Mouse (Mus musculus): ENCODE data around the gene Prim1. TPM values are rescaled to one million over a fixed set of nuclear protein-coding genes. Genes with fewer than 3 reads are reported as not detected.
A peak's percentile ranks its signal among the peaks of the same experiment; 100 is the strongest.

Prim1 gene
- 102 and 104 TPM in 2 replicates for polyA plus RNA-seq (2016; fragmentation: Nextera tagmentation; extraction: Ambion mirVana)

DNA sequence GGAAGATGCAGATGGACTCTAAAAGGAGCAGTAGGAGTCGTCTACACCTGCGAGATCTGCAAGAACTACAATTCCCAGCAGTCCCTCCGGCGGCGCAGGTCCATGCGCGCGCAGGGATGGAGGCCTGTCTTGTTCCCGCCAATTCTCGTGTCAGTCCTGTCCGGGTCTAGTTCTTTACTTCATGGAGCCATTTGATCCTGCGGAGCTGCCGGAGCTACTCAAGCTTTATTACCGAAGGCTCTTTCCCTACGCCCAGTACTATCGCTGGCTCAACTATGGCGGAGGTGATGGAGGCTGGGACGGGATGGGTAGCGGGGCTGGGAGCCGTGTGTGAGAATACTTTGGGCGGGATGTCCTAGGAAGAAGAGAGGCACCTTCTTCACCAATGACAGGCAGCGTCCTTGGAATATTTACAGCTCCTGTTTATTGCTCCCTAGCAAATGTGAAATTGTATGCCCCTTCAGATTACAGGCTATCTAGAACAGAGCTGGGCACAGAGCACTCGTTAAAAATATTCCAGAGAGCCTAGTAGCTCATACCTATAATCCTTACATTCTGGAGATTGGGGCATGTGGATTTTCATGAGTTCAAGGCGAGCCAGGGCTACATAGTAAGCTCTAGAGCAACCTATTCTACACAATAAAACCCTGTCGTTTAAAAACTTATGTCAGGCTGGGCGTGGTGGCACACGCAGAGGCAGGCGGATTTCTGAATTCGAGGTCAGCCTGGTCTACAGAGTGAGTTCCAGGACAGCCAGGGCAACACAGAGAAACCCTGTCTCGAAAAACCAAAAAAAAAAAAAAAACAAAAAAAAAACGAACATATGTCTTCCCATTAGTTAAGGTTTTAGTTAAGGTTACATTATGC lies at the start of gene Prim1:
Prim1 (plus strand) TSS at position 101 of the 867 bp plus-strand sequence.
- peak within 1 kb of the TSS; percentile 63 for H3K4me2 ChIP-seq
- peak within 1 kb of the TSS; percentile 62 for H3K4me3 ChIP-seq (replicated peaks)
- peak; percentile 90 for ATAC-seq (ENCODE audit: insufficient number of reproducible peaks, insufficient read depth, low FRiP score, low TSS enrichment, low read depth)
- WGBS, result 6% methylated on average over 31 of the region's 31 CpGs
- no peaks in the 10 kb centered on the region for H3K27me3 ChIP-seq
- H3K9me3 ChIP-seq, result no peaks in the 10 kb centered on the region
- peaks cover 22% of the 10 kb centered on the region for H3K36me3 ChIP-seq
- H3K4me1 ChIP-seq (replicated peaks), result no peaks in the 10 kb centered on the region
- H3K27ac ChIP-seq, result peak within 1 kb of the TSS; percentile 93
- H3K9ac ChIP-seq (replicated peaks), result peak within 1 kb of the TSS; percentile 79

DNA sequence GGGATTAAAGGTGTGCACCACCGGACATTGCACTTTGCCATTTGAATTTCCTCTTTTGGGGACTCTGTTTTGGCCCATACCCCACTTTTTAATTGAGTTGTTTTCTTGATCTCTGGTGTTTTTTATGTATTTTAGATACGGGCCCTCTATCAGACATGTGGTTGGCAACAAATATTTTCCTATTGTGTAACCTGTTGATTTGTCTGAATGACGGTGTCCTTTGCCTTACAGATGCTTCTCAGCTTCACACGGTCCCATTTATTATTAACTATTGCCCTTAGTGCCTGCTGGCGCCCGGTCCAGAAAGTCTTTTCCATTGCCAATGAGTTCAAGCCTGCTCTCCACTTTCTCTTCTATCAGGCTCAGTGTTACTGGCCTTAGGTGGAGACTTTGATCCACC lies 48.5 kb upstream of the Prim1 start:
- Histone ChIP-seq H3K27me3 (no peaks in the 10 kb centered on the region), H3K36me3 (no peaks in the 10 kb centered on the region), H3K4me3 (replicated peaks) (no peak overlapping the region), H3K9ac (replicated peaks) (no peak overlapping the region), H3K9me3 (no peaks in the 10 kb centered on the region), H3K4me1 (replicated peaks) (0 out of 2 replicates have a peak, but pooled peaks cover 8% of the 10 kb centered on the region), H3K27ac (no peak overlapping the region), H3K4me2 (no peak overlapping the region)
- no peak for ATAC-seq (ENCODE audit: insufficient number of reproducible peaks, insufficient read depth, low FRiP score, low TSS enrichment, low read depth)
- WGBS, result 89% methylated on average over 6 of the region's 6 CpGs

- H3K9ac ChIP-seq (replicated peaks), result no peak overlapping the region
- H3K9me3 ChIP-seq, result no peaks in the 10 kb centered on the region
- H3K4me2 ChIP-seq, result no peak overlapping the region
- no peaks in the 10 kb centered on the region for H3K27me3 ChIP-seq
- no peak for ATAC-seq (ENCODE audit: insufficient number of reproducible peaks, insufficient read depth, low FRiP score, low TSS enrichment, low read depth)
- H3K27ac ChIP-seq, result 0 out of 2 replicates have a peak overlapping the region, but pooled peaks have one; percentile 41
- 0 out of 2 replicates have a peak, but pooled peaks cover 8% of the 10 kb centered on the region for H3K4me1 ChIP-seq (replicated peaks)
- H3K4me3 ChIP-seq (replicated peaks), result no peak overlapping the region
- H3K36me3 ChIP-seq, result no peaks in the 10 kb centered on the region
- 70% methylated on average over 4 of the region's 4 CpGs for WGBS
Observed at GRCm38 (mm10) chr10:127969820-127970219, 45.1 kb upstream of the Prim1 start.

GRCm38 (mm10) chr10:127970359-127970831 lies 44.6 kb upstream of the Prim1 start:
- Histone ChIP-seq H3K9ac (replicated peaks) (no peak overlapping the region), H3K36me3 (no peaks in the 10 kb centered on the region), H3K27ac (0 out of 2 replicates have a peak overlapping the region, but pooled peaks have one; percentile 41), H3K27me3 (no peaks in the 10 kb centered on the region), H3K4me1 (replicated peaks) (0 out of 2 replicates have a peak, but pooled peaks cover 8% of the 10 kb centered on the region), H3K4me2 (no peak overlapping the region), H3K4me3 (replicated peaks) (no peak overlapping the region), H3K9me3 (no peaks in the 10 kb centered on the region)
- no peak for ATAC-seq (ENCODE audit: insufficient number of reproducible peaks, insufficient read depth, low FRiP score, low TSS enrichment, low read depth)
- 56% methylated on average over 3 of the region's 3 CpGs for WGBS

GRCm38 (mm10) chr10:127971135-127971534 lies 43.8 kb upstream of the Prim1 start:
- 72% methylated on average over 3 of the region's 3 CpGs for WGBS
- H3K9me3 ChIP-seq, result no peaks in the 10 kb centered on the region
- H3K4me3 ChIP-seq (replicated peaks), result no peak overlapping the region
- ATAC-seq (ENCODE audit: insufficient number of reproducible peaks, insufficient read depth, low FRiP score, low TSS enrichment, low read depth), result no peak
- no peaks in the 10 kb centered on the region for H3K36me3 ChIP-seq
- H3K4me2 ChIP-seq, result no peak overlapping the region
- H3K27ac ChIP-seq, result no peak overlapping the region
- H3K9ac ChIP-seq (replicated peaks), result no peak overlapping the region
- H3K27me3 ChIP-seq, result no peaks in the 10 kb centered on the region
- 0 out of 2 replicates have a peak, but pooled peaks cover 8% of the 10 kb centered on the region for H3K4me1 ChIP-seq (replicated peaks)

DNA sequence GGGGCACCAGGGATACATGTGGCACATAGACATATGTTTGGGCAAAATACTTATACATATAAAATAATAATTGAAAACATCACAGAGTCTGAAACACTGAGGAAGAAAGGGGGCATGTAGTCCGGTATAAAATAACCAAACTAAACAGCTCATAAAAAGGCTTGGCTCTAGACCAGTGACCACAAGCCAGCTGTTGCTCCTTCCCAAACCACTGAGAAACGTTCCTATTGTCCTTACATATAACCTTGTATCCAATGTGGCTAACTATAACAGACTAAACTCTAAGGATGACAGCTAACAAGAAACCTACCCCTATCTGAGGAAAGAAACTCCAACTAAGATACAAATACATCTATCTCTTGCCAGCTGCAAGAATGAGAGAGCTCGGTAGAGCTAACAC lies 40.9 kb upstream of the Prim1 start:
- no peak overlapping the region for H3K27ac ChIP-seq
- H3K9me3 ChIP-seq, result no peaks in the 10 kb centered on the region
- H3K36me3 ChIP-seq, result no peaks in the 10 kb centered on the region
- 0 out of 2 replicates have a peak, but pooled peaks cover 8% of the 10 kb centered on the region for H3K4me1 ChIP-seq (replicated peaks)
- no peak for ATAC-seq (ENCODE audit: insufficient number of reproducible peaks, insufficient read depth, low FRiP score, low TSS enrichment, low read depth)
- 68% methylated on average over 3 of the region's 3 CpGs for WGBS
- H3K27me3 ChIP-seq, result no peaks in the 10 kb centered on the region
- no peak overlapping the region for H3K4me2 ChIP-seq
- no peak overlapping the region for H3K9ac ChIP-seq (replicated peaks)
- no peak overlapping the region for H3K4me3 ChIP-seq (replicated peaks)

GRCm38 (mm10) chr10:127975503-127975902 lies 39.5 kb upstream of the Prim1 start:
- no peak overlapping the region for H3K27ac ChIP-seq
- ATAC-seq (ENCODE audit: insufficient number of reproducible peaks, insufficient read depth, low FRiP score, low TSS enrichment, low read depth), result no peak
- H3K4me1 ChIP-seq (replicated peaks), result 0 out of 2 replicates have a peak, but pooled peaks cover 2% of the 10 kb centered on the region

GRCm38 (mm10) chr10:127984650-127985049 lies 30.3 kb upstream of the Prim1 start:
- ATAC-seq (ENCODE audit: insufficient number of reproducible peaks, insufficient read depth, low FRiP score, low TSS enrichment, low read depth), result no peak
- peaks cover 5% of the 10 kb centered on the region; the same call in 1 of the 2 replicates for H3K9me3 ChIP-seq
- 79% methylated on average over 5 of the region's 5 CpGs for WGBS

More at GRCm38 (mm10) chr10:127975503-127975902, 39.5 kb upstream of the Prim1 start:
- Histone ChIP-seq H3K36me3 (no peaks in the 10 kb centered on the region), H3K9ac (replicated peaks) (no peak overlapping the region), H3K4me3 (replicated peaks) (no peak overlapping the region), H3K4me2 (no peak overlapping the region), H3K9me3 (no peaks in the 10 kb centered on the region), H3K27me3 (no peaks in the 10 kb centered on the region)
- WGBS, result 58% methylated on average over 1 of the region's 1 CpGs

DNA sequence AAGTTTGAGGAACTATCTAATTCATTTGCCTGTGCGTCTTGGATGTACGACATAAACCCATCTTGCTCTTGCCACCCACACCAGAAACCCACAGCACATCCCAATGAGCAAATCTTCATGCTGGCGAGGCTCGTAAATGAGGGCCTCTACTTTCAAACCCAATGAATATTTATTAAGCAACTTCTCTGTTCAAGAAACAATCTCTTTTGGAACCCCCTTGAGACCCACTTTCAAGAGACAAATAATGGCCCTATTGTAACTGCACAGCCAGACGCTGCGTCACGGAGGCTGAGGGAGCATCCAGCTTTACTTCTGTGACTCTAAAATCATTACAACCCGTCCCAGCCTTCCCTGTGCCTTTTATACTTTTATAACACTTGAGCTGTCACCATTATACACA lies 29.4 kb upstream of the Prim1 start:
- Histone ChIP-seq H3K36me3 (no peaks in the 10 kb centered on the region), H3K9me3 (peaks cover 5% of the 10 kb centered on the region; the same call in 1 of the 2 replicates), H3K4me1 (replicated peaks) (0 out of 2 replicates have a peak, but pooled peaks cover 2% of the 10 kb centered on the region), H3K9ac (replicated peaks) (no peak overlapping the region), H3K4me3 (replicated peaks) (no peak overlapping the region), H3K4me2 (no peak overlapping the region), H3K27ac (no peak overlapping the region), H3K27me3 (no peaks in the 10 kb centered on the region)
- no peak for ATAC-seq (ENCODE audit: insufficient number of reproducible peaks, insufficient read depth, low FRiP score, low TSS enrichment, low read depth)
- 67% methylated on average over 8 of the region's 8 CpGs for whole genome bisulfite sequencing

More at GRCm38 (mm10) chr10:127984650-127985049, 30.3 kb upstream of the Prim1 start:
- no peaks in the 10 kb centered on the region for H3K27me3 ChIP-seq
- no peak overlapping the region for H3K9ac ChIP-seq (replicated peaks)
- H3K4me1 ChIP-seq (replicated peaks), result 0 out of 2 replicates have a peak, but pooled peaks cover 2% of the 10 kb centered on the region
- no peak overlapping the region for H3K4me2 ChIP-seq
- no peak overlapping the region for H3K4me3 ChIP-seq (replicated peaks)
- no peak overlapping the region for H3K27ac ChIP-seq
- H3K36me3 ChIP-seq, result no peaks in the 10 kb centered on the region

DNA sequence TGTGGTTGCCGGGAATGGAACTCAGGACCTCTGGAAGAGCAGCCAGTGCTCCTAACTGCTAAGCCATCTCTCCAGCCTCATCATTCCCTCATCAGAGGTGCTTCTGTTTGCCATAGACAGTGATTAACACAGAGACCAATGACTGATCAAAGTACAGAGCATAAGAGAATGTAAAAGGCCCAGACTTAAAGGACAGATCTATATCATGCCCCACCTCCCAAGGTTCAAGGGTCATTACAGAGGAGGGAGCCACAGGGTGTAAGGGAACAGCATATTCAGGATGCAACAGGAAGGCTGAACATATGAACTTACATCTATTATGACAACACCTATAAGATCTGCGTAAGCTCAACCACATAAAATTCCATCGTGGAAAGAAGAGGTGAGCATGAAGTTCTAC lies 18.3 kb upstream of the Prim1 start:
- Histone ChIP-seq H3K27me3 (no peaks in the 10 kb centered on the region), H3K36me3 (no peaks in the 10 kb centered on the region), H3K4me1 (replicated peaks) (no peaks in the 10 kb centered on the region), H3K4me3 (replicated peaks) (no peak overlapping the region), H3K9ac (replicated peaks) (no peak overlapping the region), H3K27ac (no peak overlapping the region), H3K4me2 (no peak overlapping the region), H3K9me3 (0 out of 2 replicates have a peak, but pooled peaks cover 5% of the 10 kb centered on the region)
- no peak for ATAC-seq (ENCODE audit: insufficient number of reproducible peaks, insufficient read depth, low FRiP score, low TSS enrichment, low read depth)
- 90% methylated on average over 3 of the region's 3 CpGs for WGBS

DNA sequence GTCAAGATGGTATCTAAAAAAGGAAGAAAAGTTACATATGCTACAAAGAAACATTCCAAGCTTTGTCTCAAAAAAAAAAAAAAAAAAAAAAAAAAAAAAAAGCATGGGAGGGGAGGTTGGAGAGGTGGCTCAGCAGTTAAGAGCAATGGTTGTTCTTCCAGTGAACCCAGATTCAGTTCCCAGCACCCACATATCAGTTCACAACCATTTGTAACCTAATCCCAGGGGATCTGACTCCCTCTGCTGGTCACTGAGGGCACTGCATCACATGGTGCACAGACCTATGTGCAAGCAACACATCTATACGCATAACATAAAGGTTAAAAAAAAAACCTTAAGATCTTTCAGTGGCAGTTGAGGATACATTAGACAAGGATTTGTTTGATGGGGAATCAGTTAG lies 16.7 kb upstream of the Prim1 start:
- Histone ChIP-seq H3K36me3 (no peaks in the 10 kb centered on the region), H3K4me1 (replicated peaks) (no peaks in the 10 kb centered on the region), H3K27ac (no peak overlapping the region), H3K4me2 (no peak overlapping the region), H3K9ac (replicated peaks) (no peak overlapping the region), H3K9me3 (0 out of 2 replicates have a peak, but pooled peaks cover 5% of the 10 kb centered on the region), H3K4me3 (replicated peaks) (no peak overlapping the region), H3K27me3 (no peaks in the 10 kb centered on the region)
- 95% methylated on average over 1 of the region's 1 CpGs for WGBS
- ATAC-seq (ENCODE audit: insufficient number of reproducible peaks, insufficient read depth, low FRiP score, low TSS enrichment, low read depth), result no peak
